Mouse (Mus musculus) intestine, embryonic 15.5 days (tissue): ENCODE measurements at regions not wholly inside any gene's neighbourhood (a gene's known extent, or its start where the extent isn't known, plus 50 kb on each side); places are given as distances from the start of the nearest gene placed in this dataset.

Experiments
- ATAC-seq: fragments of 200-750 bp; cut with Nextera tagmentation; 2 replicates; pipeline ENCODE4 v1.8.0; 2017; ENCODE audit warnings: moderate TSS enrichment, moderate library complexity
- H3K27ac ChIP-seq: fragments of 300-500 bp; sonication (generic); 2 replicates; pipeline ENCODE4 v1.5.1; 2015; ENCODE audit warnings: mild to moderate bottlenecking, inconsistent platforms
- H3K27me3 ChIP-seq: fragments of 300-500 bp; sonication (generic); replicated peaks from 2 replicates; pipeline ENCODE4 v1.6.1; 2015; ENCODE audit warnings: inconsistent platforms
- H3K36me3 ChIP-seq: fragments of 300-500 bp; sonication (generic); 2 replicates; pipeline ENCODE4 v1.6.1; 2015; ENCODE audit warnings: inconsistent platforms
- H3K4me1 ChIP-seq: fragments of 300-500 bp; sonication (generic); replicated peaks from 2 replicates; pipeline ENCODE4 v1.6.1; 2015; ENCODE audit warnings: inconsistent platforms
- H3K4me2 ChIP-seq: fragments of 300-500 bp; sonication (generic); replicated peaks from 2 replicates; pipeline ENCODE4 v1.6.1; 2015; ENCODE audit warnings: mild to moderate bottlenecking, inconsistent platforms
- H3K4me3 ChIP-seq: fragments of 300-500 bp; sonication (generic); replicated peaks from 2 replicates; pipeline ENCODE4 v1.5.1; 2015; ENCODE audit warnings: inconsistent platforms
- H3K9ac ChIP-seq: fragments of 300-500 bp; sonication (generic); 2 replicates; pipeline ENCODE4 v1.6.1; 2015; ENCODE audit warnings: inconsistent platforms
- H3K9me3 ChIP-seq: fragments of 300-500 bp; sonication (generic); 2 replicates; pipeline ENCODE4 v1.6.1; 2016; ENCODE audit warnings: inconsistent platforms
- WGBS: fragments of 180-500 bp; shearing (Covaris S2); methylation state at CpG from one replicate; pipeline ENCODE4 v1.1.7; 2015; 5-methylcytosine and 5-hydroxymethylcytosine counted together

- Histone ChIP-seq H3K9ac (no peak overlapping the region), H3K27me3 (no peaks in the 10 kb centered on the region), H3K4me3 (no peak overlapping the region), H3K4me2 (no peak overlapping the region), H3K27ac (no peak overlapping the region), H3K9me3 (no peaks in the 10 kb centered on the region), H3K4me1 (no peaks in the 10 kb centered on the region), H3K36me3 (no peaks in the 10 kb centered on the region)
- ATAC-seq: no peak
These were observed 278.2 kb upstream of the Pitx2 start for GRCm38 (mm10) chr3:128921428-128921827.

- no peak overlapping the region for H3K4me2 ChIP-seq
- no peaks in the 10 kb centered on the region for H3K36me3 ChIP-seq
- 71% methylated on average over 4 of the region's 4 CpGs for WGBS
- H3K27me3 ChIP-seq: no peaks in the 10 kb centered on the region
- ATAC-seq: no peak
- H3K9ac ChIP-seq: no peak overlapping the region
- no peak overlapping the region for H3K27ac ChIP-seq
- H3K4me1 ChIP-seq: no peaks in the 10 kb centered on the region
- no peaks in the 10 kb centered on the region for H3K9me3 ChIP-seq
- no peak overlapping the region for H3K4me3 ChIP-seq
These were observed 277.5 kb upstream of the Pitx2 start for GRCm38 (mm10) chr3:128922150-128922549.

DNA sequence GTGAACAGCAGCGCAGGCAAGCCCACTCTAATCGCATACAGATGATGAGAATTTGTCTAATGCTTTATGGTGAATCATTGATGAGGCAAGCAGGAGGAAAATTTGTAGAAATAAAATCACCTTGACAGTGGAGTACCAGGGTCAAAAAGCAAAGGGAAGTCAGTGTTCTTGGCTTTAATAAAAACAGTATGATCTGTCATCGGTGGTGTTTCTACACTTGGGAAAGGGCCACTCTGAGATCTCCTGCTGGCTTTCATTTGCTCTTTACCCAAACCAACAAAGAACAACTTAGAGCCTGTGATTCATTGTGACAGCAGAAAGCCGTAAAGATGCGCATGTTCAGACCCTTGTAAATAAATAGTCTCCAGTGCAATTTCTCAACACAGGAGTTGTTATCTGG, 261.1 kb upstream of the Pitx2 start:
- 72% methylated on average over 5 of the region's 5 CpGs for WGBS
- no peak for ATAC-seq
- H3K27me3 ChIP-seq: no peaks in the 10 kb centered on the region

GRCm38 (mm10) chr3:128941156-128941555, 258.5 kb upstream of the Pitx2 start:
- WGBS: 83% methylated on average over 2 of the region's 2 CpGs
- Histone ChIP-seq H3K27ac (no peak overlapping the region), H3K9ac (no peak overlapping the region), H3K36me3 (no peaks in the 10 kb centered on the region), H3K4me1 (no peaks in the 10 kb centered on the region), H3K27me3 (no peaks in the 10 kb centered on the region), H3K4me3 (no peak overlapping the region), H3K9me3 (no peaks in the 10 kb centered on the region), H3K4me2 (no peak overlapping the region)
- no peak for ATAC-seq

More for the DNA sequence above, 261.1 kb upstream of the Pitx2 start:
- H3K9me3 ChIP-seq: no peaks in the 10 kb centered on the region
- no peak overlapping the region for H3K4me3 ChIP-seq
- no peaks in the 10 kb centered on the region for H3K36me3 ChIP-seq
- no peaks in the 10 kb centered on the region for H3K4me1 ChIP-seq
- H3K27ac ChIP-seq: no peak overlapping the region
- H3K4me2 ChIP-seq: no peak overlapping the region
- no peak overlapping the region for H3K9ac ChIP-seq

- 29% methylated on average over 6 of the region's 6 CpGs for WGBS
- H3K27me3 ChIP-seq: no peaks in the 10 kb centered on the region
- no peak overlapping the region for H3K27ac ChIP-seq
- no peaks in the 10 kb centered on the region for H3K36me3 ChIP-seq
- no peaks in the 10 kb centered on the region for H3K9me3 ChIP-seq
- no peaks in the 10 kb centered on the region for H3K4me1 ChIP-seq
- H3K4me2 ChIP-seq: no peak overlapping the region
- no peak for ATAC-seq
- no peak overlapping the region for H3K4me3 ChIP-seq
- no peak overlapping the region for H3K9ac ChIP-seq
These were observed 255.0 kb upstream of the Pitx2 start for GRCm38 (mm10) chr3:128944631-128945030.

DNA sequence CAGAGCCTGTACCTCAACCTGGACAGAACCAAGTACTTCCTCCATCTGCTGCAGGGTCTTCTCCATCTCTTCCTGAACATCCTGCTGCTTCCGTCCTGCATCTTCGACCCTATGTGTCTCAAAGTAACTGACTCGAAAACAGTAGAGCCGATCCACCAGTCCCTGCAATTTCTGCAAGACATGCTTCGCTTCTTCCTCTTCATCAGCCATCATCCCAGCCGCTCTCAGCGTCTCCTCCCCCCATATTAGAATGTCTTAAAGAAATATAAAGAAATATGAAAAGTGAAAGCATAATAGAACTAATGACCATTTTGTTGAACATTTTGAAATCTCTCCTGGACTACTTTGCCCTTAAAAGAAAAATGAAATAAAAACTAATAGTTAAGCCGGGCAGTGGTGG, 244.8 kb upstream of the Pitx2 start:
- no peak overlapping the region for H3K4me3 ChIP-seq
- no peak overlapping the region for H3K9ac ChIP-seq
- no peaks in the 10 kb centered on the region for H3K27me3 ChIP-seq
- no peaks in the 10 kb centered on the region for H3K36me3 ChIP-seq
- no peaks in the 10 kb centered on the region for H3K4me1 ChIP-seq
- H3K9me3 ChIP-seq: no peaks in the 10 kb centered on the region
- no peak overlapping the region for H3K27ac ChIP-seq
- WGBS: 94% methylated on average over 8 of the region's 8 CpGs
- H3K4me2 ChIP-seq: no peak overlapping the region
- ATAC-seq: no peak

GRCm38 (mm10) chr3:128976752-128977151, 222.9 kb upstream of the Pitx2 start:
- H3K27ac ChIP-seq: no peak overlapping the region
- no peaks in the 10 kb centered on the region for H3K36me3 ChIP-seq
- ATAC-seq: no peak
- no peak overlapping the region for H3K9ac ChIP-seq
- H3K27me3 ChIP-seq: no peaks in the 10 kb centered on the region
- no peak overlapping the region for H3K4me3 ChIP-seq
- H3K4me2 ChIP-seq: no peak overlapping the region
- no peaks in the 10 kb centered on the region for H3K9me3 ChIP-seq
- no peaks in the 10 kb centered on the region for H3K4me1 ChIP-seq
- WGBS: 81% methylated on average over 5 of the region's 5 CpGs

- H3K9ac ChIP-seq: no peak overlapping the region
- ATAC-seq: no peak
- H3K9me3 ChIP-seq: no peaks in the 10 kb centered on the region
- H3K4me3 ChIP-seq: no peak overlapping the region
- H3K36me3 ChIP-seq: no peaks in the 10 kb centered on the region
- H3K27ac ChIP-seq: no peak overlapping the region
- 71% methylated on average over 17 of the region's 17 CpGs for WGBS
- no peaks in the 10 kb centered on the region for H3K27me3 ChIP-seq
- no peak overlapping the region for H3K4me2 ChIP-seq
- no peaks in the 10 kb centered on the region for H3K4me1 ChIP-seq
These were observed 209.3 kb upstream of the Pitx2 start for GRCm38 (mm10) chr3:128990183-128990912.

GRCm38 (mm10) chr3:129002866-129003265, 196.8 kb upstream of the Pitx2 start:
- Histone ChIP-seq H3K4me2 (no peak overlapping the region), H3K9ac (no peak overlapping the region), H3K4me1 (no peaks in the 10 kb centered on the region), H3K9me3 (no peaks in the 10 kb centered on the region), H3K36me3 (no peaks in the 10 kb centered on the region), H3K4me3 (no peak overlapping the region), H3K27ac (no peak overlapping the region), H3K27me3 (no peaks in the 10 kb centered on the region)
- 65% methylated on average over 7 of the region's 7 CpGs for WGBS
- ATAC-seq: no peak

GRCm38 (mm10) chr3:129004085-129004484, 195.6 kb upstream of the Pitx2 start:
- H3K27ac ChIP-seq: no peak overlapping the region
- H3K9me3 ChIP-seq: no peaks in the 10 kb centered on the region
- no peak overlapping the region for H3K9ac ChIP-seq
- no peaks in the 10 kb centered on the region for H3K4me1 ChIP-seq
- ATAC-seq: no peak
- H3K4me2 ChIP-seq: no peak overlapping the region
- WGBS: 75% methylated on average over 8 of the region's 8 CpGs
- no peaks in the 10 kb centered on the region for H3K36me3 ChIP-seq
- H3K4me3 ChIP-seq: no peak overlapping the region
- no peaks in the 10 kb centered on the region for H3K27me3 ChIP-seq

- no peaks in the 10 kb centered on the region for H3K9me3 ChIP-seq
- no peaks in the 10 kb centered on the region for H3K27me3 ChIP-seq
- H3K36me3 ChIP-seq: no peaks in the 10 kb centered on the region
- H3K27ac ChIP-seq: no peak overlapping the region
- H3K4me1 ChIP-seq: no peaks in the 10 kb centered on the region
- no peak overlapping the region for H3K9ac ChIP-seq
- no peak overlapping the region for H3K4me2 ChIP-seq
- 90% methylated on average over 2 of the region's 2 CpGs for WGBS
- H3K4me3 ChIP-seq: no peak overlapping the region
- no peak for ATAC-seq
These were observed 160.8 kb upstream of the Pitx2 start for GRCm38 (mm10) chr3:129038877-129039276.

DNA sequence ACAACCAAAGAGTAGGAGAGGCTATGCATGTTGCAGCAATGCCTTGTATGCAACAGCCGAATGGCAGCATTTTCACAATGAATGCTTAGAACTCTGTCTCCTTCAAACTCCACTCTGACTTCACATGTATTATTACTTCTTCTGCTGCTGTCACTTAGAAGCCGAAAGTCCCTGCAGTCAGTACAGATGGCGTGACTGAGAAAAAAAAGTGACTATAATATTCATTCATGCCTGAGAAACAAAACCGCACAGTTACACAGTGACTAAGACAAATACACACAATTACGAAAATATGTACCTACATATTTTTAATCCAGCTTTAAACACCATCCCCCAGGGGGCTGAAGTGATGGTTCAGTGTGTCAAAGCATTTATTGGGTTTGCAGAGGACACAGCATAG, 154.8 kb upstream of the Pitx2 start:
- Histone ChIP-seq H3K4me3 (no peak overlapping the region), H3K4me2 (no peak overlapping the region), H3K27me3 (no peaks in the 10 kb centered on the region), H3K27ac (no peak overlapping the region), H3K36me3 (no peaks in the 10 kb centered on the region), H3K4me1 (no peaks in the 10 kb centered on the region), H3K9ac (no peak overlapping the region), H3K9me3 (no peaks in the 10 kb centered on the region)
- WGBS: 90% methylated on average over 5 of the region's 5 CpGs
- no peak for ATAC-seq

DNA sequence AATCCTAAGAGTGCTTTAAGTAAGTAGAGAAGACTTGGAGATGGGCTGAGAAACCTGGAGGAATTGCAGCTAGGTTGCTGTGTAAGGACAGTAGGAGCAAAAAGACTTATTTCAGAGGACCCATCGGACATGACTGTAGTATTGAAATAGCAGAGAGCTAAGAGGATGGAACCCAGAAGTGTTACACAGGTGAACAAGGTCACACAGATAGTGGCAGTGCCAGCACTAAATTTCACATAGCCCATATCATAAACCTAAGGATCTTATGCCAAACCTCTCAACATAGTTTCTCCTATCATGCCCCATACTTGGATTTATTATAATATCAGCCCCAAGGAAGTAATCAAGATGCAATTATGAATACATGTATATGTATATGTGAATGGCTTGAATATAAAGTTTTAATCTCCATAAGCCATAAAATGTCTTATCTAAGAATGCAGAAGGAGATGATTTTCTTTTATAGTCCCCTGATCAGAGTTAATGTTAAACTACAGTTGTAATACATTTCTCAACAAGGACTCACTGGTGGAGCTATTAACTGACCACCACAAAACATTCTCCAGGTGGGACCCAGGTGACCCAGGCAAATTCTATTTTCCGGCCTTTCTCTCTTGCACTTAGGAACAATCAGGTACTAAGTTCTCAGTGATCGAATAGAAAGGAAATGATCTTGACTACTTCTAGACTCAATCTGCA, 149.6 kb upstream of the Pitx2 start:
- H3K4me1 ChIP-seq: no peaks in the 10 kb centered on the region
- ATAC-seq: peak; percentile 70
- no peak overlapping the region for H3K27ac ChIP-seq
- no peak overlapping the region for H3K9ac ChIP-seq
- no peak overlapping the region for H3K4me3 ChIP-seq
- H3K36me3 ChIP-seq: no peaks in the 10 kb centered on the region
- 78% methylated on average over 3 of the region's 3 CpGs for WGBS
- no peaks in the 10 kb centered on the region for H3K27me3 ChIP-seq
- H3K9me3 ChIP-seq: no peaks in the 10 kb centered on the region
- no peak overlapping the region for H3K4me2 ChIP-seq
